8 mouse cellular contexts compared by ENCODE assay signal in genomic region chr6:49218275-49218802, GRCm38 (mm10). TPM values are rescaled to one million over a fixed set of nuclear protein-coding genes. Genes with fewer than 3 reads are reported as not detected.
DNase-seq lines count a peak whose midpoint lies in the region; ATAC-seq and TF ChIP-seq lines count a peak whose summit lies in the region.

No protein-coding gene starts in this region.

- under 1% methylated on average over 31 of the region's 31 CpGs for WGBS in embryonic facial prominence, embryonic 12.5 days
- under 1% methylated on average over 31 of the region's 31 CpGs for WGBS in hindbrain, embryonic 15.5 days
- WGBS in midbrain, postnatal 0 days: under 1% methylated on average over 31 of the region's 31 CpGs

- peak overlapping the region; percentile 36; the same call in 1 of the 2 replicates for H3K9ac ChIP-seq in embryonic facial prominence, embryonic 12.5 days
- H3K9ac ChIP-seq in hindbrain, embryonic 15.5 days: no peak overlapping the region
- no peak overlapping the region for H3K9ac ChIP-seq in midbrain, postnatal 0 days (replicated peaks; ENCODE audit: low read length, poor library complexity, severe bottlenecking)

- H3K9me3 ChIP-seq in megakaryocyte, embryonic 14.5 days: no peaks in the 10 kb centered on the region
- H3K9me3 ChIP-seq in embryonic facial prominence, embryonic 12.5 days: no peaks in the 10 kb centered on the region
- H3K9me3 ChIP-seq in hindbrain, embryonic 15.5 days: no peaks in the 10 kb centered on the region
- no peaks in the 10 kb centered on the region for H3K9me3 ChIP-seq in midbrain, postnatal 0 days (ENCODE audit: low read length)

- H3K4me2 ChIP-seq in embryonic facial prominence, embryonic 12.5 days (replicated peaks): peak overlapping the region; percentile 68
- peak overlapping the region; percentile 89 for H3K4me2 ChIP-seq in hindbrain, embryonic 15.5 days
- peak overlapping the region; percentile 38 for H3K4me2 ChIP-seq in midbrain, postnatal 0 days (ENCODE audit: low read depth, low read length, poor library complexity, severe bottlenecking)

- H3K27ac ChIP-seq in embryonic facial prominence, embryonic 12.5 days: peak overlapping the region; percentile 41; the same call in 1 of the 2 replicates
- H3K27ac ChIP-seq in hindbrain, embryonic 15.5 days (replicated peaks): no peak overlapping the region
- no peak overlapping the region for H3K27ac ChIP-seq in midbrain, postnatal 0 days (ENCODE audit: low read depth, low read length)

- DNase-seq in midbrain, postnatal 0 days (ENCODE audit: low spot score): peak; percentile 30
- DNase-seq in left cerebral cortex, adult 11 months (ENCODE audit: low spot score): no peak
- no peak for DNase-seq in ovary, adult 18-20 months (ENCODE audit: low spot score)

- peak overlapping the region; percentile 95 for H3K4me3 ChIP-seq in megakaryocyte, embryonic 14.5 days (replicated peaks)
- peak overlapping the region; percentile 56 for H3K4me3 ChIP-seq in embryonic facial prominence, embryonic 12.5 days
- H3K4me3 ChIP-seq in hindbrain, embryonic 15.5 days: peak overlapping the region; percentile 56
- peak overlapping the region; percentile 35 for H3K4me3 ChIP-seq in midbrain, postnatal 0 days (ENCODE audit: low read depth, low read length)

- H3K4me1 ChIP-seq in megakaryocyte, embryonic 14.5 days: peaks cover 17% of the 10 kb centered on the region
- peaks cover 8% of the 10 kb centered on the region for H3K4me1 ChIP-seq in embryonic facial prominence, embryonic 12.5 days
- H3K4me1 ChIP-seq in hindbrain, embryonic 15.5 days (replicated peaks): peaks cover 17% of the 10 kb centered on the region
- H3K4me1 ChIP-seq in midbrain, postnatal 0 days (ENCODE audit: insufficient read depth, low read length): no peaks in the 10 kb centered on the region

- no peaks in the 10 kb centered on the region for H3K27me3 ChIP-seq in megakaryocyte, embryonic 14.5 days (replicated peaks)
- H3K27me3 ChIP-seq in embryonic facial prominence, embryonic 12.5 days: no peaks in the 10 kb centered on the region
- peaks cover 6% of the 10 kb centered on the region; the same call in 1 of the 2 replicates for H3K27me3 ChIP-seq in hindbrain, embryonic 15.5 days
- peaks cover 10% of the 10 kb centered on the region; the same call in 1 of the 2 replicates for H3K27me3 ChIP-seq in midbrain, postnatal 0 days (ENCODE audit: insufficient read depth, low read length)

- TF ChIP-seq CTCF in midbrain, postnatal 0 days (IDR thresholded peaks at IDR 0.05): no peak

- no peak for ATAC-seq in megakaryocyte, adult 5-6 weeks (ENCODE audit: poor library complexity, severe bottlenecking)
- no peak for ATAC-seq in embryonic facial prominence, embryonic 12.5 days (ENCODE audit: insufficient number of reproducible peaks, insufficient read depth, low FRiP score, low TSS enrichment)
- no peak for ATAC-seq in hindbrain, embryonic 15.5 days (ENCODE audit: low FRiP score, low read depth)
- ATAC-seq in midbrain, postnatal 0 days (ENCODE audit: low FRiP score): no peak
- ATAC-seq in inflammation-experienced regulatory T-cells, adult 6 months: no peak

- no peaks in the 10 kb centered on the region for H3K36me3 ChIP-seq in megakaryocyte, embryonic 14.5 days (replicated peaks; ENCODE audit: low read length)
- H3K36me3 ChIP-seq in embryonic facial prominence, embryonic 12.5 days: no peaks in the 10 kb centered on the region
- no peaks in the 10 kb centered on the region for H3K36me3 ChIP-seq in hindbrain, embryonic 15.5 days
- no peaks in the 10 kb centered on the region for H3K36me3 ChIP-seq in midbrain, postnatal 0 days (ENCODE audit: insufficient read depth, low read length)

RNA-seq across cellular contexts. Expression of gene Igf2bp3, which starts 3.6 kb away (rescaled TPM):
- 0.39 and 11.9 TPM in 2 replicates for polyA plus RNA-seq in megakaryocyte, embryonic 14.5 days (2012; ENCODE audit: insufficient read depth, low replicate concordance)
- total RNA-seq in megakaryocyte, adult 5-6 weeks (2015): 0.02 and 0.05 TPM in 2 replicates
- total RNA-seq in megakaryocyte, adult 5-6 weeks (2017): not detected in 2 replicates
- polyA plus RNA-seq in embryonic facial prominence, embryonic 12.5 days (2016; fragmentation: Nextera tagmentation; extraction: Ambion mirVana): 109 TPM in 2 replicates
- 23.3 and 24.9 TPM in 2 replicates for polyA plus RNA-seq in hindbrain, embryonic 15.5 days (2015; fragmentation: Nextera tagmentation; extraction: Ambion mirVana)
- total RNA-seq in midbrain, postnatal 0 days (2014; rRNA removed): 5.4 and 7.4 TPM in 2 replicates
- 8.8 and 10.6 TPM in 2 replicates for polyA plus RNA-seq in midbrain, postnatal 0 days (2015; fragmentation: Nextera tagmentation; extraction: Ambion mirVana)
- polyA plus RNA-seq in inflammation-experienced regulatory T-cells, adult 6 months (2017; shearing (Covaris generic)): 1 to 10 TPM; 4.6 to 5.2 (median 5.1) TPM

RNA-seq across cellular contexts. Expression of gene Tra2a, which starts 45.5 kb away (rescaled TPM):
- 12.2 TPM in 1 of 2 replicates, not detected in the other for polyA plus RNA-seq in megakaryocyte, embryonic 14.5 days (2012; ENCODE audit: insufficient read depth, low replicate concordance)
- 124 and 144 TPM in 2 replicates for total RNA-seq in megakaryocyte, adult 5-6 weeks (2015)
- 98.9 and 106 TPM in 2 replicates for total RNA-seq in megakaryocyte, adult 5-6 weeks (2017)
- polyA plus RNA-seq in embryonic facial prominence, embryonic 12.5 days (2016; fragmentation: Nextera tagmentation; extraction: Ambion mirVana): 138 and 147 TPM in 2 replicates
- polyA plus RNA-seq in hindbrain, embryonic 15.5 days (2015; fragmentation: Nextera tagmentation; extraction: Ambion mirVana): 105 and 111 TPM in 2 replicates
- 66.9 and 70.7 TPM in 2 replicates for total RNA-seq in midbrain, postnatal 0 days (2014; rRNA removed)
- polyA plus RNA-seq in midbrain, postnatal 0 days (2015; fragmentation: Nextera tagmentation; extraction: Ambion mirVana): 35.3 and 41.8 TPM in 2 replicates
- 10 to 100 TPM; 30.2 to 49.2 (median 34.7) TPM for polyA plus RNA-seq in inflammation-experienced regulatory T-cells, adult 6 months (2017; shearing (Covaris generic))

Comparison
In these comparisons a context has a peak if more than half of its experiments do, and no peak if none do; other contexts are left out.
1. H3K4me3 ChIP-seq: peak in every context shown above with its lines; median percentile 95 in megakaryocyte, embryonic 14.5 days; 56 in embryonic facial prominence, embryonic 12.5 days; 56 in hindbrain, embryonic 15.5 days; 35 in midbrain, postnatal 0 days.
2. H3K4me2 ChIP-seq: peak in every context shown above with its lines; median percentile 89 in hindbrain, embryonic 15.5 days; 68 in embryonic facial prominence, embryonic 12.5 days; 38 in midbrain, postnatal 0 days.